Mouse (Mus musculus): ENCODE data around the gene Angel2.

Angel2 gene

GRCm38 (mm10) chr1:190979100-190979563, 54.2 kb downstream of the Angel2 start, which contains the start of gene Vash2:
Vash2 (minus strand) TSS chr1:190979296.
- DNase-seq (ENCODE audit: low read depth, low spot score), result peak; percentile 8

GRCm38 (mm10) chr1:190980470-190980869, 55.6 kb downstream of the Angel2 start:
- DNase-seq (ENCODE audit: low read depth, low spot score), result no peak

GRCm38 (mm10) chr1:190981412-190981811, 56.5 kb downstream of the Angel2 start:
- DNase-seq (ENCODE audit: low read depth, low spot score), result no peak

GRCm38 (mm10) chr1:190989437-190990082, 64.6 kb downstream of the Angel2 start:
- no peak for DNase-seq (ENCODE audit: low read depth, low spot score)

- DNase-seq (ENCODE audit: low read depth, low spot score), result no peak
These were observed 70.6 kb downstream of the Angel2 start for GRCm38 (mm10) chr1:190995548-190995947.

GRCm38 (mm10) chr1:190996346-190996877, 71.5 kb downstream of the Angel2 start:
- no peak for DNase-seq (ENCODE audit: low read depth, low spot score)
